Mouse (Mus musculus) cerebellum, adult 11 months (tissue): Measurements from ENCODE around the gene Serpini1.
"Not testable (repeated sequence)": the region's sequence is repeated elsewhere in the genome, so short reads cannot be mapped to it uniquely, and the experiment has no call there.

Experiments used
- DNase-seq: peaks from one replicate; pipeline ENCODE4 v3.0.0; 2022

Serpini1 gene

DNA sequence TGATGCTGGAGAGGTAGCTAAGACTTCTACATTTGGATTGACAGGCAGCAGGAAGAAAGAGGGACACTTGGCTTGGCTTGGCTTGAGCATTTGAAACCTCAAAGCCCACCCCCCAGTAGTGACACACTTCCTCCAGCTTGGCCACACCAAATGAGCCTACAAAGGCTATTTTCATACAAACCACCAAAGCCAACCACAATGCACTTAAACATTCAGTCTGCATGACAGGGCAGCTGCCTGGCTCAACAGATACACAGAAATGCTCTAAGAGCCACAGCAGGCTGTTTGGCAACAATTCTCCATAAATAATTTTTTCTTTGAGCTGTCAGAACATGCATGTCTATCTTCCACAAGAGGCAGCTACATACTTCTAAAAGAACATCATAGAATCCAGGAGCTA, 90.2 kb downstream of the Serpini1 start:
- DNase-seq = no peak

DNA sequence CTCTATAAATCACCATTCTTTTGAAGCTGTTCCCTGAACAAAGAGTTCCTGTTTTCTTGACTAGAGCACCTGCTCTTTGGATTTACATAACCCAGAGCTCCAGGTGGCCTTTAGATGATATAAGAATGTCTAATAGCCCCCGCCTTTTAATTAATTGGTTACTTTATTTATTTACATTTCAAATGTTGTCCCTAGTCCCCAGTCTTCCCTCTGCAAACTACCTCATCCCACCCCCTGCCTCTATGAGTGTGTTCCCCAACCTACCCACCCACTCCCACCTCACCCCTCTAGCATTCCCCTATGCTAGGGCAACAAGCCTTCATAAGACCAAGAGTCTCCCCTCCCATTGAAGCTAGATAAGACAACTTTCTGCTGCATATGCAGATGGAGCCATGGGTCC, 90.9 kb downstream of the Serpini1 start:
- no peak for DNase-seq

DNA sequence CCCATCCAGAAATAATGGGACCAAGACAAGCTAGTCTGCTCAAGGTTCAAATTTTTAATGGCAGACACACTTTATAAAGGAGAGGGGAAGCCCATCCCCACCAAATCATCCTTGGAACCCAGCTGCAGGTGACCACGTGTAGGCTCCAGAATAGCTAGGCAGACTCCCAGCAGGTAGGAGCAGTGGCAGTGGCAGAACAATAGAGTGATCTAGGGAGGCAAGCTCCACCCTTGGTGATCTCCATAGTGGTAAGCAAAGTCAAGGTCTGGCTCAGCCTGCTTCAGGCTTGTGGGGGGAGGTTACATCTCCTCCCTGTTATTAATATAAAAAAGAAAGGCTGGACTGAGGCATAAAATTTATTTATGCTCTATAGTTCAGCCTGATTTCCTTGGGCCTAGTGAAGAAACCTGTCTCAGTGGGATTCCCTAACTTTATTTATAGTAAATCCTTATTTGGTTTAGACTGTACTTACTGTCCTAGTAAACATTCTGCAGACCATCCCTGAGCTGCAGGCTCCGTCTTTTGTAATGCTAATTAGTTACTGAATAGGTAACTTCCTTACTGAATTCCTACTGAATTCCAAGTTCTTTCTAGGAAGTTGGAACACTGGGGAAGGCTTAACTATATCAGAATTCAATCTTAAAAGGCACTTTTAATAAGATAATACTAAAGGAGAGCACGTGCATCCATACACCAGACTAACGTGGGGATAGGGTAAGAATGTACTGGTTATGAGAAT, 93.2 kb downstream of the Serpini1 start:
- not testable (repeated sequence) for DNase-seq

DNA sequence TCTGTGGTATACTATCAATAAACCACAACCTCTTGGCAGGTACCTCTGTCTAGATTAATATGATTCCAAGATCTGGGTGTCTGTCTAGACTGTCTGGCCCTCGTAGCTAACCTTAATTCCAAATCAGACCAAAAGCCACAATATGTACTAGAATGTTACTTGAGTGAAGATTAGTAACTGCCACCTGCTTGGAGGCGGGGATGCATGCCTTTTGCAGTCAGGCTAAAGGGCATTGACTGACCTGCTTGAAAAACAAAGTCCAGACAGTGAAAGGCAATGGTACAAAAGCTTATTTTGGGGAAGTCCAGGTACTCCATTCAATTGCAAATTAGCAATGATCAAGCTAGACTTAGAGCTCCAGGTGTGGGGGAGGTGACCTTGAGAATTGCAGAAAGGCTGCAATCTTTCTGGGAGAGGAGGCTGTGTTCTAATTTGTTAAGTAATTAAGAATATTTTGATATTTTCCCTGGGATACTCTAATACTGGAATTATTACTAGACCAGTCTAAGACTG, 94.3 kb downstream of the Serpini1 start:
- no peak for DNase-seq

DNA sequence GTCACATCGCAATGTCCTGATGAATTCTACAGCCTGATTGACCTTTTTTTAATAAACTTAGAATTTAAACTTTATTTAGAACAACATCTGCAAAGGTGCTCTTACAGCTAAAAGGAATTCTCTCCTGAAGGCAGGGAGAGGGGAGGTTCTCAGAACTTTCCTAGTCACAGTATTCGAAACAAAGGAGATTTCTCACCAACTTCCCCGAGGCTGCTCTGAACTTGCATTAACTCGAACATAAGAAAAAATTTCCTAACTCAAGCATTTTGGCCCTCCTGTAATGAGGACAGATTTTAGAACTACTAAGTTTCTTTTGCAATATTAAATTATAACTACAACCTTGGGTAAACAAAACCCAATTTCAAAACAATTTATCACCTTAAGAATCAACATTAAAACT, 96.6 kb downstream of the Serpini1 start:
- DNase-seq = not testable (repeated sequence)

DNA sequence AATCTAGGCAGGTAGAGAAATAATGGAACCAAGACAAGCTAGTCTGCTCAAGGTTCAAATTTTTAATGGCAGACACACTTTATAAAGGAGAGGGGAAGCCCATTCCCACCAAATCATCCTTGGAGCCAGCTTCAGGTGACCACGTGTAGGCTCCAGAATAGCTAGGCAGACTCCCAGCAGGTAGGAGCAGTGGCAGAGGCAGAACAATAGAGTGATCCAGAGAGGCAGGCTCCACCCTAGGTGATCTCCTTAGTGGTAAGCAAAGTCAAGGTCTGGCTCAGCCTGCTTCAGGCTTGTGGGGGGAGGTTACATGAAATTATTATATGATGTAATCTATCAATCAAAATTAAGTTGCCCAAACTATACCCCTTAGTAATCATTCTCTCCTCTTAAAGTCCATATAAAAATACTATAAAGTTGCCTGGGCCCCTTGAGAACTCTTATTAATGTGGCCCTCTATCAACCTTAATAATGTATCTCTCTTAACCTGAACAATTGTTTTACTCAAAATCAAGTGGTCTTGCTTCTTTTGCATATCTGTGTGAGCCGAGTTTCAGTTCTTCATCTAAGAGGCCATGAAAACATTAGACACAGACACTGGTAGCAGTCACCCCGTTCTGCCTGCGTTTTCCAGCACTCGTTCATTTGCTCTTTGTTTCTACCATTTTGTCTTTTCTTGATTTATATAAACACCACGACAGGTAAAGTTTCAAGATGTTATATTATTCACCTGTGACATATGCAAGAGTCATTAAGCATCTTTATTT, 98.4 kb downstream of the Serpini1 start:
- no peak for DNase-seq

DNA sequence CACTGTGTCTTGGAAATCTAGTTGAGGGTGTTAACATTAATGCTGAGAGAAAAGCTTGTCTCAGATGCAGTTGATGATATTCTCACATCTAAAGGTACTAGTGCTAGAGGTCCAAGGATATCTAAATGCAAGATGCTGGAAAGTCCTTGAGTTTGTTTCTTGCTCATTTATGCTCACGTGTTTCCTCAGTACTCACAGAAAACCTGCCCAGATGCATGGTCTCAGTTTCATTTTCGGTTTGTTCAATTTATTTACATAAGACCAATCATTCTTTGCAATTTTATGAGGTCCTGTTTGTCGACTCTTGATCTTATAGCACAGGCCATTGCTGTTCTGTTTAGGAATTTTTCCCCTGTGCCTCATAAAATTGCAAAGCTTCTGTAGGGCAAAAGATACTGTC, 109.6 kb downstream of the Serpini1 start:
- DNase-seq = no peak

DNA sequence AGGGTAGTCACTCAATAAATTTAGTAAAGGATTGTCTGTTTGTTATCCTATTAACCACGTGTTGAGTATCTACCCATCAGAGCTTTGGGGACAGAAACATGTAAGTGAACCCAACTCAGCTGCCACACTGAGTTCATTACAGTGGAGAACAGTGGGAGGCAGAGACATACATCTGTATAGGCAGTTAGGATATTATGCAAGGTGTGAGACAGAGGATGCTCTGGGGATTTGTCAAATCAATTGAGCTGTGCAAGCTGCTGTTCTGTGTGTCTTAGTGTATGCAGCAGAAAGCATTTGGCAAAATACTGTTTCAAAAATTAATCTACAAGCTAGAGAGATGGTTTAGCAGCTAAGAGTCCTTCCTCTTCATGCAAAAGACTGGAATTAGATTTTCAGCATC, 113.1 kb downstream of the Serpini1 start:
- DNase-seq = no peak

DNA sequence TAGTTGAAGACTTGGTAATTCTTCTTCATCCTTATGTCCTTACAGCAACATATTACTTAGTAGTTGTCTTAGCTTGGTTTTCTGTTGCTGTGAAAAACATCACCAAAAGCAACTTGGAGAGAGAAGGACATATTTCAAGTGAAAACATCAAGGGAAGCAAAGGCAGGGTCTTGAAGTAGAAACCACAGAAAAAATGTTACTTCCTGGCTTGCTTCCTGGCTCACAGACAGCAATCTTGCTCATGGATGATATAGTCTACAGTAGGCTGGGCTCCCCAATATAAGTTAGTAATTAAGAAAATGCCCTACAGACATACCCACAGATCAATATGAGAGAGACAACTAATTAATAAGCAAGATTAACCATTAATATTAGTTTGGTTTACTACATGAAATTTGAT, 125.5 kb downstream of the Serpini1 start:
- no peak for DNase-seq

DNA sequence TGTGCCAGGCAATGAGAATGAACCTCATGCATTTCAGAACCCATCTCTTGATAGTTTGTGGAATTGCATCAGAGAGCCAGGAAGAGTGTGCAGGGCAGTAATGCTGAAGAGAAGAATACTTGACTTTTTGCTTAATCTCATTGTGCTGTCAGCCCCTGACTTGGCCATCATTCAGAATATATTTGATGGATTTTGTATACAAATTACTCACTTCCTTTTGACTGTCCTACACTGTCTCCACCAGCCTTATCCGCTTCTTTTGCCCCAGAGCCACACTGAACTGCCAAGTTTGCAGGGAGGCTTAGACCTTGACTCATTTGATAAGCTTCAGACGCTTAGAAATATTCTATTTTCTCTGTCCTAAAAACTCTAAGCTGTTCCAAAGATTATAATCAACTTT, 129.4 kb downstream of the Serpini1 start:
- DNase-seq = no peak

DNA sequence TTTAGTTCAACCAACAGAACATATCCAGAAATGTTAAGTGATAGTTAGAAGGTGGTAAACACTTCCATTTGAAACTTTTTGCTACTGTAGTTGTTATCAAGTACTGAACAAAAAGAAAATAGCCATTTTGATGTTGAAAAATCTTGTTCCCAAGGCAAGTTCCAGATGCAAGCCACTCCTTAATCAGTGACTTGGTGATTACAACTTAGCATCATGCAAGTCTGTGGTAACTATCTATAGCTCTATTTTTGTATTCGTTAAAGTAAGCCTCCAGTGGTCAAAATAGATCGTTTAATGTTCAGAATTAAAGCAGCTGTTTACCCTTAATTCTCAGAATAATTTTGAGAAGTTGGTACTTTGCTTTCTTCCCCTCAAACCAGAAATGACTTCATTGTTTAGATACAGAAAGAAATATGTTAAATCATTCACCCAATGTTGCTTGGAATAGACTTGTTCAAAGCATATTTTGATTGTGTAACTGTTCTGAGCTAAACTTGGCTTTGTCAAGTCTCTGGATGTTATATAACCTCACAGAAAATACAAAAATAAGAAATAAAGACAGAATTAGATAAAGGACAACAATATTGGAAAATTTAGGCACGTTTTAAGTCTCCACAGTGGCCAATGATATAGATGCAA, 130.0 kb downstream of the Serpini1 start:
- DNase-seq = no peak

DNA sequence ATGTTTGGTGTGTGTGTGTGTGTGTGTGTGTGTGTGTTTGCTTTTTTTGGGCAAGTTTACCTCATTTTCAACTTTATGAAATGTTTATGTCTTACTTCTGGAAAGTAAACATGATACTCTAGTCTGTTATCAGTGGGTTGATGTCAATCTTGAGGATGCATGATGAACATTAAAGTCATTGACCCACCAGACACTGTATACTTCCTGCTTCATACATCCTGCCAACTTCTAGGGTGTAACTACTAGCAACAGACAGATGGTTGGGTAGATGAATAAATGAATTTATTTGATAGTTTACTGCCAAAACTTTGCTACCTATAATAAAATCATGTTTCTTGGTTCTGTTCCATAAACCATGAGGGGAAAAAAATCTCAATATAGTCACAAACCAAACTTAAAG, 133.0 kb downstream of the Serpini1 start:
- no peak for DNase-seq

DNA sequence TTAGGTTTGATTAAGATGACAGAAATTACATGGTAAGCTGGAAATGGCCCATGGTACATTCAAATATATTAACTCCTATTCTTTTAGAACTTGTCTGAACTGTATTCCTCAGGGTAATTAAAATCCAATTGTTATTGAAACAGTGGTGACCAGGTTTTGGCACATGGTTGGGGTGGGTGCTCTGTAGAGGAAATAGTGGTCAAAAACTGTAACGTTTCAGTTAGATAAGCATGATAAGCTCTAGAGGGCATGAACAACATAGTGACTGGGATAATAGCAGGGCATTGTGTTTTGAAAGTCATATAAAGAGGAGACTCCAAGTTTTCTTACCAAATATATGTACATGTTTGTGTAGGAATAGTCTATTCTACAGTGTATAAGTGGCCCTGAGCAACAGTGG, 134.7 kb downstream of the Serpini1 start:
- DNase-seq = no peak
